ENCODE assay signal across 10 mouse cellular contexts in the genomic region with DNA sequence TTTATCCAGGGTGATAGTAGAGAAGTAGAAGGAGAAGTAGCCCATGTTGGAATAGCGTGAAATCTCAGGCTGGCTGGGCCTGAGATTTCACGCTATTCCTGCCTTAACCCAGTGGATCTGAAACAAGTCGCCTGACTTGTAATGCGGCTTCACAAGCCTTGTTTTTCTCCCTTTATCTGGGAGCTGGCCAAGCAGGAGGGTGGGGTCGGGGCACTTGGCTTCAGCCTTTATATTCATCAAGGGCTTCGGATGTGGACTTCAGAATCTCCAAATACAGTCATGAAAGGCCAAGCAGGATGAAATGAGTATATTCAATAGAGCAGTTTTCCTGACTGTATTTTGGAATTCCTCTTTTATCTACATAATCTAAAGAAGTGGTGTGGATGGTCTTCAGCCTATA.
DNase-seq lines count a peak whose midpoint lies in the region; ATAC-seq and TF ChIP-seq lines count a peak whose summit lies in the region.
"Had no signal": no experiment of that assay in that cellular context is flagged by ENCODE, and none has a peak within 500 bp of the region (broad histone marks: within the 10 kb centered on the region; RNA-seq: fewer than 3 reads in every experiment).

No protein-coding gene starts in this region.

- WGBS in kidney, adult 2 months: 27% methylated on average over 6 of the region's 6 CpGs
- WGBS in kidney, embryonic 16.5 days: 69% methylated on average over 6 of the region's 6 CpGs
- 59% methylated on average over 6 of the region's 6 CpGs for WGBS in intestine, embryonic 15.5 days

- H3K27me3 ChIP-seq in kidney, adult 2 months (replicated peaks; ENCODE audit: control insufficient read depth, insufficient read depth, low read length): no peaks in the 10 kb centered on the region
- no peaks in the 10 kb centered on the region for H3K27me3 ChIP-seq in kidney, embryonic 16.5 days (ENCODE audit: insufficient read depth, low read length)
- no peaks in the 10 kb centered on the region for H3K27me3 ChIP-seq in intestine, embryonic 15.5 days (replicated peaks)

- 0 out of 2 replicates have a peak, but pooled peaks cover 1% of the 10 kb centered on the region for H3K36me3 ChIP-seq in kidney, adult 2 months (ENCODE audit: control insufficient read depth, insufficient read depth, low read length)
- no peaks in the 10 kb centered on the region; the same call in 1 of the 2 replicates for H3K36me3 ChIP-seq in kidney, embryonic 16.5 days (ENCODE audit: insufficient read depth, low read length)
- H3K36me3 ChIP-seq in intestine, embryonic 15.5 days: no peaks in the 10 kb centered on the region
- H3K36me3 ChIP-seq: G1E had no signal

- peak; percentile 90 for DNase-seq in kidney, adult 2 months
- peak; percentile 82 for DNase-seq in gastrocnemius, adult 2 months
- DNase-seq in kidney, postnatal 14 days: peak; percentile 83
- DNase-seq in ovary, postnatal 36 days (ENCODE audit: low spot score): peak; percentile 58
- no peak for DNase-seq in layer of hippocampus, adult 11-12 months (ENCODE audit: low spot score)
- no peak for DNase-seq in MN1 (ENCODE audit: low spot score)

- no peak overlapping the region for H3K4me2 ChIP-seq in kidney, embryonic 16.5 days (replicated peaks; ENCODE audit: low read depth, low read length)
- H3K4me2 ChIP-seq in intestine, embryonic 15.5 days (replicated peaks): no peak overlapping the region

- H3K4me3 ChIP-seq in kidney, adult 2 months (ENCODE audit: insufficient read depth, low read depth, low read length): no peak overlapping the region
- H3K4me3 ChIP-seq in kidney, embryonic 16.5 days (ENCODE audit: low read length): no peak overlapping the region
- H3K4me3 ChIP-seq in gastrocnemius, adult 2 months: 0 out of 2 replicates have a peak overlapping the region, but pooled peaks have one; percentile 25
- H3K4me3 ChIP-seq in intestine, embryonic 15.5 days (replicated peaks): no peak overlapping the region

- no peak for TF ChIP-seq CTCF in kidney, adult 2 months (conservative IDR thresholded peaks at IDR 0.05; ENCODE audit: insufficient read depth, insufficient read length, low read depth, low read length)
- TF ChIP-seq CTCF in gastrocnemius, adult 2 months (IDR thresholded peaks at IDR 0.05): no peak

- ATAC-seq in kidney, embryonic 16.5 days (ENCODE audit: low FRiP score, low TSS enrichment): no peak
- no peak for ATAC-seq in intestine, embryonic 15.5 days

- H3K9ac ChIP-seq in kidney, embryonic 16.5 days (replicated peaks; ENCODE audit: low read length): no peak overlapping the region
- H3K9ac ChIP-seq in intestine, embryonic 15.5 days: no peak overlapping the region

- H3K9me3 ChIP-seq in kidney, embryonic 16.5 days (ENCODE audit: low read length): no peaks in the 10 kb centered on the region
- no peaks in the 10 kb centered on the region for H3K9me3 ChIP-seq in intestine, embryonic 15.5 days
- H3K9me3 ChIP-seq: G1E had no signal

- H3K27ac ChIP-seq in kidney, adult 2 months (ENCODE audit: insufficient read depth, low read depth, low read length): peak overlapping the region; percentile 3; the same call in 1 of the 2 replicates
- H3K27ac ChIP-seq in kidney, embryonic 16.5 days (ENCODE audit: low read length): no peak overlapping the region
- H3K27ac ChIP-seq in gastrocnemius, adult 2 months: peak overlapping the region; percentile 85
- H3K27ac ChIP-seq in intestine, embryonic 15.5 days: no peak overlapping the region
- H3K27ac ChIP-seq: macrophage had no signal

- intact Hi-C loops in gastrocnemius, adult 2 months (cut with DNase I): no loop called here

- TF ChIP-seq POLR2A in kidney, adult 2 months (IDR thresholded peaks at IDR 0.05; ENCODE audit: low read depth, low read length): no peak

- peaks cover 2% of the 10 kb centered on the region; the same call in 1 of the 2 replicates for H3K4me1 ChIP-seq in kidney, adult 2 months (ENCODE audit: control insufficient read depth, insufficient read depth, low read length)
- peaks cover 9% of the 10 kb centered on the region; the same call in 1 of the 2 replicates for H3K4me1 ChIP-seq in kidney, embryonic 16.5 days (ENCODE audit: insufficient read depth, low read length)
- 0 out of 2 replicates have a peak, but pooled peaks cover 2% of the 10 kb centered on the region for H3K4me1 ChIP-seq in intestine, embryonic 15.5 days (replicated peaks)

Comparison
In these comparisons a context has a peak if more than half of its experiments do, and no peak if none do; other contexts are left out.
1. H3K27ac ChIP-seq: peak in kidney, adult 2 months (single experiment) and gastrocnemius, adult 2 months (single experiment); none in kidney, embryonic 16.5 days (single experiment) and intestine, embryonic 15.5 days (single experiment).
2. DNase-seq: peak in kidney, adult 2 months (single experiment), gastrocnemius, adult 2 months (single experiment), kidney, postnatal 14 days (single experiment) and ovary, postnatal 36 days (single experiment); none in layer of hippocampus, adult 11-12 months (single experiment) and MN1 (single experiment).